Mouse (Mus musculus): ENCODE measurements around the gene Ttyh2.

Ttyh2 gene

DNA sequence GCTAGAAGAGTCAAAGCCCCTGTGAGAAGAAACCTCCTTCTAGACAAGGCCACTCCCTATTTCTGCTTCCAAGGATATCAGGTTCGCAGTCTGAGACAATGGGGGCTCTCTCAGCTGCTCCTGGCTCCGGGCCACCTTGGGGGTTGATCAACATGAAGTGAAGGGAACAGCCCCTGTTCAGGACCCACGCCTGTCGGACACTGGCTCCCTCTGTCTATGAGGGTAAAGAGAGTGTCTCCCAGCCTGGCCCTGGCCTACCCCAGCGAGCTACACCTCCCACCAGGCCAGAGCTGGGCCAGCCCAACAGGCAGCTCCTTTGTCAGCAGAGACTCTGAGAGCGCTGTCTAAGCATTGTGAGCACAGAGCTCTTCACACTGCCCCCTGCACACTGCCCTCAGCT is 94.7 kb downstream of the Ttyh2 start:
- no peak for DNase-seq (ENCODE audit: low spot score)
